Mouse (Mus musculus): ENCODE data around the gene Acsm2.

GRCm38 (mm10) chr7:119638773-119639172 is 84.6 kb downstream of the Acsm2 start:
- TF ChIP-seq CTCF (IDR thresholded peaks at IDR 0.05; ENCODE audit: control insufficient read depth, insufficient read depth, insufficient read length) (no peak), FOSL1 (IDR thresholded peaks at IDR 0.05; ENCODE audit: insufficient read depth, low read length, poor library complexity, severe bottlenecking) (no peak)

Data from C2C12 (cell line).